Mouse (Mus musculus): ENCODE measurements at regions not wholly inside any gene's neighbourhood (a gene's known extent, or its start where the extent isn't known, plus 50 kb on each side); places are given as distances from the start of the nearest gene placed in this dataset.

DNA sequence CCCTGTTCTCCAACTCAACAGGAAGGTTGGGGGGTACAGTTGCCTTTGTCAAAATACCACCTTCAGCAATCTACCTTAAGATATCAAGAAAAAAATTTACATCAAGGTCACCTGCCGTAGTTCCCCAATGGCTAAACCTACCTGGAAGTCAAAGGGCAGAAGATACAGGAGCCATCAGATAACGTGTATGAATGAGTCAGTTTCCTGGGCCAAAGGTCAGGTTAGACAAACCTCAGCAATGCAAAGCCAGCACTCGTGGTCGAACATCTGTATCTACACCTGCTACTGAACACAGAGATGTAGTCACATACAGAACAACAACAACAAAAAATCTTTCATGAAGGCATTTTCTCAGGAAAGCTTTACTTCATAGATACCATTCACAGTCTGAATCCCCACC is 102.9 kb downstream of the Arl4a start:
- Histone ChIP-seq H3K4me1 (ENCODE audit: control insufficient read depth, insufficient read depth, low read length) (no peaks in the 10 kb centered on the region), H3K4me3 (ENCODE audit: low read depth, low read length) (no peak overlapping the region), H3K36me3 (ENCODE audit: control insufficient read depth, insufficient read depth, low read length) (no peaks in the 10 kb centered on the region), H3K27ac (ENCODE audit: low read depth, low read length) (no peak overlapping the region), H3K9ac (ENCODE audit: low read length) (no peak overlapping the region), H3K27me3 (ENCODE audit: control insufficient read depth, insufficient read depth, low read length) (no peaks in the 10 kb centered on the region), H3K4me2 (ENCODE audit: low read depth) (no peak overlapping the region), H3K9me3 (ENCODE audit: control insufficient read depth, low read length) (no peaks in the 10 kb centered on the region)
- DNase-seq (ENCODE audit: low spot score) (no peak), ATAC-seq (ENCODE audit: insufficient read depth, low FRiP score, low TSS enrichment) (no peak)
- WGBS, result 80% methylated on average over 4 of the region's 4 CpGs

DNA sequence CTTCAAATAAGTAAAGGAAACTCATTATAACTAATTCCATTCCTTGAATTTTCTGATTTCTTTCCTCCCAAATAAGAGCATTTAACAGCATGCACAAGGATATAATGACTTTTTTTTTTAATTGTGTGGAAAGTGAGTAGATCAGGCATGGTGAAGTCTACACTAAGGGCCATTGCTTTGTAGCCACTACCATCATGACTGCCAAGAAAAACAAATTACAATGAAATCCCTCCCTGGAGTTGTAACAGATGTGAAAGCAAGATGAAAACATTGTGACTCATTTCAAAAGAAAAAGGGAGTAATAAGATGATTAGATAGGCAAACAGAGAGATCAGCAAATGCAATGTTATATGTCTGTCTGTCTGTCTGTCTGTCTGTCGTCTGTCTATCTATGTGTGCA is 106.6 kb downstream of the Arl4a start:
- Histone ChIP-seq H3K9me3 (ENCODE audit: control insufficient read depth, low read length) (no peaks in the 10 kb centered on the region), H3K36me3 (ENCODE audit: control insufficient read depth, insufficient read depth, low read length) (no peaks in the 10 kb centered on the region), H3K27me3 (ENCODE audit: control insufficient read depth, insufficient read depth, low read length) (no peaks in the 10 kb centered on the region), H3K4me3 (ENCODE audit: low read depth, low read length) (no peak overlapping the region), H3K9ac (ENCODE audit: low read length) (no peak overlapping the region), H3K4me1 (ENCODE audit: control insufficient read depth, insufficient read depth, low read length) (no peaks in the 10 kb centered on the region), H3K4me2 (ENCODE audit: low read depth) (no peak overlapping the region), H3K27ac (ENCODE audit: low read depth, low read length) (no peak overlapping the region)
- no peak for ATAC-seq (ENCODE audit: insufficient read depth, low FRiP score, low TSS enrichment)
- 84% methylated on average over 1 of the region's 1 CpGs for WGBS
- DNase-seq (ENCODE audit: low spot score), result no peak

GRCm38 (mm10) chr12:39927902-39928301 is 109.9 kb downstream of the Arl4a start:
- no peaks in the 10 kb centered on the region for H3K36me3 ChIP-seq (ENCODE audit: control insufficient read depth, insufficient read depth, low read length)
- no peak for ATAC-seq (ENCODE audit: insufficient read depth, low FRiP score, low TSS enrichment)
- no peaks in the 10 kb centered on the region for H3K9me3 ChIP-seq (ENCODE audit: control insufficient read depth, low read length)
- no peak overlapping the region for H3K4me3 ChIP-seq (ENCODE audit: low read depth, low read length)
- no peak for DNase-seq (ENCODE audit: low spot score)
- no peak overlapping the region for H3K4me2 ChIP-seq (ENCODE audit: low read depth)
- no peaks in the 10 kb centered on the region for H3K4me1 ChIP-seq (ENCODE audit: control insufficient read depth, insufficient read depth, low read length)
- H3K9ac ChIP-seq (ENCODE audit: low read length), result no peak overlapping the region
- no peak overlapping the region for H3K27ac ChIP-seq (ENCODE audit: low read depth, low read length)
- no peaks in the 10 kb centered on the region for H3K27me3 ChIP-seq (ENCODE audit: control insufficient read depth, insufficient read depth, low read length)

GRCm38 (mm10) chr12:39927014-39927413 is 110.8 kb downstream of the Arl4a start:
- no peak overlapping the region for H3K4me3 ChIP-seq (ENCODE audit: low read depth, low read length)
- no peak overlapping the region for H3K4me2 ChIP-seq (ENCODE audit: low read depth)
- no peak overlapping the region for H3K27ac ChIP-seq (ENCODE audit: low read depth, low read length)
- WGBS, result 82% methylated on average over 8 of the region's 8 CpGs
- H3K9me3 ChIP-seq (ENCODE audit: control insufficient read depth, low read length), result no peaks in the 10 kb centered on the region
- no peaks in the 10 kb centered on the region for H3K27me3 ChIP-seq (ENCODE audit: control insufficient read depth, insufficient read depth, low read length)
- no peak overlapping the region for H3K9ac ChIP-seq (ENCODE audit: low read length)
- no peaks in the 10 kb centered on the region for H3K36me3 ChIP-seq (ENCODE audit: control insufficient read depth, insufficient read depth, low read length)
- no peaks in the 10 kb centered on the region for H3K4me1 ChIP-seq (ENCODE audit: control insufficient read depth, insufficient read depth, low read length)
- ATAC-seq (ENCODE audit: insufficient read depth, low FRiP score, low TSS enrichment) (no peak), DNase-seq (ENCODE audit: low spot score) (no peak)

GRCm38 (mm10) chr12:39921481-39921880 is 116.3 kb downstream of the Arl4a start:
- Histone ChIP-seq H3K4me3 (ENCODE audit: low read depth, low read length) (no peak overlapping the region), H3K36me3 (ENCODE audit: control insufficient read depth, insufficient read depth, low read length) (no peaks in the 10 kb centered on the region), H3K27ac (ENCODE audit: low read depth, low read length) (no peak overlapping the region), H3K27me3 (ENCODE audit: control insufficient read depth, insufficient read depth, low read length) (no peaks in the 10 kb centered on the region), H3K9ac (ENCODE audit: low read length) (no peak overlapping the region), H3K9me3 (ENCODE audit: control insufficient read depth, low read length) (no peaks in the 10 kb centered on the region), H3K4me1 (ENCODE audit: control insufficient read depth, insufficient read depth, low read length) (peaks cover 2% of the 10 kb centered on the region; the same call in 1 of the 2 replicates), H3K4me2 (ENCODE audit: low read depth) (no peak overlapping the region)
- ATAC-seq (ENCODE audit: insufficient read depth, low FRiP score, low TSS enrichment) (no peak), DNase-seq (ENCODE audit: low spot score) (no peak)
- 92% methylated on average over 3 of the region's 3 CpGs for WGBS

DNA sequence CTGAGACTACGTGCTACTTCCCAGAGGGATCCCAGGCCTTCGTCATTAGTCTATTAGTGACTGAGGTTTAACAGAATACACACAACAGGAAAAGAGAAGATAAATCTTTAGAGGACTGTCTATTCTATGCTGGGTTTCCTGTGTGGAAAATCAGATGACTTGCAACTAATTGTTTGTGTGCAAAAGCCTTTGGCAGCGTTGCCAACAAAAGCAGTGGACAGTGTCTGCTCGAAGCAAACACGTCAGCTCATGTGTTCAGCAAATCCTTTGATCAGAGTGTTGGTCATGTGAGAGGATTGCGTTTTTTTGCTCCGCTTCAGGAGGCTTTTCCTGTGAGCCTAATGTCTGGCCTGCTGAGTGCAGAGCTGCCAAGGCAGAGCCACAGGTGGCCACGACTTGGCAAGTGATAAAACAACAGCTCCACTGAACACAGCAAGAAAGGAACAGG is 117.3 kb downstream of the Arl4a start:
- no peak overlapping the region for H3K9ac ChIP-seq (ENCODE audit: low read length)
- peak; percentile 88 for ATAC-seq (ENCODE audit: insufficient read depth, low FRiP score, low TSS enrichment)
- WGBS, result 12% methylated on average over 8 of the region's 8 CpGs

DNA sequence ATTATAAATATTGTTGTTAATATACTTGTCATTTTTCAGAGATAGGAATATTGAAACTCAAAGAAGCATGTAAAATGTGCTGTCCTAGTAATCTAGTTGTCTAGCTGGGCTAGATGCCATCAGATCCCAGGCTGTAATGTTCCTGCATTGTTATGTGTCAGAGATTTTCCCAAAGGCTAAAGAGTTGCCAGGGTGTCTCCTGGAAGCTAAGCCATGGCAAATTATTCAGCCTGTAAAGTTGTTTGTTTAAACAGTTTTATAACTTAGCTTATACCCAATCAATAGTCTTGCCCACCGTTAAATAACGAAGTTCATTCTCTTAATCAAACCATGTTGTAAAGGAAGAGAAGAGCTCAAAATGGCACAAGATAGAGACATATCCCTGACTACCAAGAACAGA is 117.9 kb downstream of the Arl4a start:
- Histone ChIP-seq H3K9ac (ENCODE audit: low read length) (no peak overlapping the region), H3K9me3 (ENCODE audit: control insufficient read depth, low read length) (no peaks in the 10 kb centered on the region), H3K36me3 (ENCODE audit: control insufficient read depth, insufficient read depth, low read length) (no peaks in the 10 kb centered on the region), H3K27ac (ENCODE audit: low read depth, low read length) (no peak overlapping the region), H3K27me3 (ENCODE audit: control insufficient read depth, insufficient read depth, low read length) (no peaks in the 10 kb centered on the region), H3K4me1 (ENCODE audit: control insufficient read depth, insufficient read depth, low read length) (peaks cover 2% of the 10 kb centered on the region; the same call in 1 of the 2 replicates), H3K4me2 (ENCODE audit: low read depth) (no peak overlapping the region), H3K4me3 (ENCODE audit: low read depth, low read length) (no peak overlapping the region)
- DNase-seq (ENCODE audit: low spot score) (no peak), ATAC-seq (ENCODE audit: insufficient read depth, low FRiP score, low TSS enrichment) (no peak)
- 81% methylated on average over 2 of the region's 2 CpGs for WGBS

More for the DNA sequence above, 117.3 kb downstream of the Arl4a start:
- peak; percentile 57 for DNase-seq (ENCODE audit: low spot score)
- Histone ChIP-seq H3K9me3 (ENCODE audit: control insufficient read depth, low read length) (no peaks in the 10 kb centered on the region), H3K27ac (ENCODE audit: low read depth, low read length) (no peak overlapping the region), H3K36me3 (ENCODE audit: control insufficient read depth, insufficient read depth, low read length) (no peaks in the 10 kb centered on the region), H3K4me1 (ENCODE audit: control insufficient read depth, insufficient read depth, low read length) (peaks cover 2% of the 10 kb centered on the region; the same call in 1 of the 2 replicates), H3K4me3 (ENCODE audit: low read depth, low read length) (no peak overlapping the region), H3K4me2 (ENCODE audit: low read depth) (no peak overlapping the region), H3K27me3 (ENCODE audit: control insufficient read depth, insufficient read depth, low read length) (no peaks in the 10 kb centered on the region)

DNA sequence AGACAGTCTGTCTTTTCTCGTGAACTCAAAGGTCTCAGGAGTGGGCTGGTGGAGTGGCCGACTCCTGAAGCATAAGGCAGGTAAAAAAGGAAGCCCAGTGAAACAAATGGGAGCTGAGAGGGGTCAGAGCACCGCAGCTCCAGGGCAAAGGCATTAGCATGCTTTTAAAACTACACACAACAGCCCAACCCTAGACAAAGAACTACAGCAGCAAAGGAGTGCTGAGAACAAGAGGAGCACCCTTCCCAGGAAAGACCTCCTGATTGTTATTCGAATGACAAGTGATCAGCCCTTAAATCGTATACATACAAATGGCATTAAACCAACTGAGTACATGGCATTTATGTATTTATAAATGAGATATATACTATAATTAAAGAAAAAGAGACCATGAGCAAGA is 149.3 kb downstream of the Arl4a start:
- 58% methylated on average over 5 of the region's 5 CpGs for WGBS
- no peaks in the 10 kb centered on the region for H3K36me3 ChIP-seq (ENCODE audit: control insufficient read depth, insufficient read depth, low read length)
- DNase-seq (ENCODE audit: low spot score) (no peak), ATAC-seq (ENCODE audit: insufficient read depth, low FRiP score, low TSS enrichment) (no peak)
- H3K4me3 ChIP-seq (ENCODE audit: low read depth, low read length), result no peak overlapping the region
- no peaks in the 10 kb centered on the region for H3K9me3 ChIP-seq (ENCODE audit: control insufficient read depth, low read length)
- H3K4me2 ChIP-seq (ENCODE audit: low read depth), result no peak overlapping the region
- no peaks in the 10 kb centered on the region for H3K4me1 ChIP-seq (ENCODE audit: control insufficient read depth, insufficient read depth, low read length)
- no peak overlapping the region for H3K9ac ChIP-seq (ENCODE audit: low read length)
- no peaks in the 10 kb centered on the region for H3K27me3 ChIP-seq (ENCODE audit: control insufficient read depth, insufficient read depth, low read length)
- no peak overlapping the region for H3K27ac ChIP-seq (ENCODE audit: low read depth, low read length)

DNA sequence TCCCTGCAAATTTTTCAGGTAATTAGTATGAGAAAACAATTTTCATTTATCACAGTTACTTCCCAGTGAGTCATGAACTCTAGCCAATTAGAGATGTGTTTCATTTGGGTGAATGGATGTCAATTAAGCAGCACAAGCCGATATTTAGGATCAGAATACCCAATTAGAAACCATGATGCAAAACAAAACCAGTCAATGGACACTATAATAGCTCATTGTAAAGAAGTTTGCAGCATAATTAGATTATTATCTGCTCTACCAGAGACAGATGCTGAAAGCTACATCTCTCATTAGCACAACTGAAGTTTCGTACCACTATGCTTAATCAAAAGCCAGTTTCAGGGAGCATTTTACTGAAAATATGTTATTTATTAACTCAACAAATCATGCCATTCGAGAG is 152.5 kb downstream of the Arl4a start:
- no peak overlapping the region for H3K4me3 ChIP-seq (ENCODE audit: low read depth, low read length)
- WGBS, result 76% methylated on average over 3 of the region's 3 CpGs
- H3K4me2 ChIP-seq (ENCODE audit: low read depth), result no peak overlapping the region
- no peaks in the 10 kb centered on the region for H3K9me3 ChIP-seq (ENCODE audit: control insufficient read depth, low read length)
- DNase-seq (ENCODE audit: low spot score), result no peak
- no peak overlapping the region for H3K9ac ChIP-seq (ENCODE audit: low read length)
- H3K4me1 ChIP-seq (ENCODE audit: control insufficient read depth, insufficient read depth, low read length), result no peaks in the 10 kb centered on the region
- H3K36me3 ChIP-seq (ENCODE audit: control insufficient read depth, insufficient read depth, low read length), result no peaks in the 10 kb centered on the region
- no peaks in the 10 kb centered on the region for H3K27me3 ChIP-seq (ENCODE audit: control insufficient read depth, insufficient read depth, low read length)
- no peak overlapping the region for H3K27ac ChIP-seq (ENCODE audit: low read depth, low read length)
- no peak for ATAC-seq (ENCODE audit: insufficient read depth, low FRiP score, low TSS enrichment)

All from neural tube, embryonic 11.5 days (tissue).